Mouse (Mus musculus): ENCODE measurements around the gene Wscd2. TPM values are rescaled to one million over a fixed set of nuclear protein-coding genes. Genes with fewer than 3 reads are reported as not detected.

Gene Wscd2
- polyA plus RNA-seq, 1 experiment from 2014 or later = 2.2 TPM

GRCm38 (mm10) chr5:113634887-113635610 is 144.9 kb downstream of the Wscd2 start:
- Histone ChIP-seq H3K9me3 (replicated peaks; ENCODE audit: control insufficient read depth, low read length) (no peaks in the 10 kb centered on the region), H3K4me3 (ENCODE audit: low read depth, low read length) (no peak overlapping the region), H3K27ac (replicated peaks; ENCODE audit: low read depth, low read length) (no peak overlapping the region), H3K4me2 (ENCODE audit: low read depth, low read length) (no peak overlapping the region), H3K9ac (replicated peaks; ENCODE audit: low read length) (no peak overlapping the region), H3K36me3 (replicated peaks; ENCODE audit: control insufficient read depth, insufficient read depth, low read depth, low read length) (no peaks in the 10 kb centered on the region), H3K4me1 (ENCODE audit: control insufficient read depth, insufficient read depth, low read length) (no peaks in the 10 kb centered on the region), H3K27me3 (ENCODE audit: control insufficient read depth, insufficient read depth, low read length) (no peaks in the 10 kb centered on the region)
- 85% methylated on average over 7 of the region's 7 CpGs for WGBS
- DNase-seq (ENCODE audit: low spot score) = no peak
- no peak for ATAC-seq (replicated peaks; ENCODE audit: insufficient number of reproducible peaks, low FRiP score, low TSS enrichment, low read depth)

- no peaks in the 10 kb centered on the region for H3K36me3 ChIP-seq (replicated peaks; ENCODE audit: control insufficient read depth, insufficient read depth, low read depth, low read length)
- H3K4me2 ChIP-seq (ENCODE audit: low read depth, low read length) = no peak overlapping the region
- H3K27me3 ChIP-seq (ENCODE audit: control insufficient read depth, insufficient read depth, low read length) = no peaks in the 10 kb centered on the region
- no peak overlapping the region for H3K9ac ChIP-seq (replicated peaks; ENCODE audit: low read length)
- WGBS = 86% methylated on average over 15 of the region's 15 CpGs
- no peaks in the 10 kb centered on the region for H3K4me1 ChIP-seq (ENCODE audit: control insufficient read depth, insufficient read depth, low read length)
- H3K27ac ChIP-seq (replicated peaks; ENCODE audit: low read depth, low read length) = no peak overlapping the region
- ATAC-seq (replicated peaks; ENCODE audit: insufficient number of reproducible peaks, low FRiP score, low TSS enrichment, low read depth) (no peak), DNase-seq (ENCODE audit: low spot score) (no peak)
- H3K9me3 ChIP-seq (replicated peaks; ENCODE audit: control insufficient read depth, low read length) = no peaks in the 10 kb centered on the region
- H3K4me3 ChIP-seq (ENCODE audit: low read depth, low read length) = no peak overlapping the region
These were observed 145.9 kb downstream of the Wscd2 start for GRCm38 (mm10) chr5:113635861-113636565.

DNA sequence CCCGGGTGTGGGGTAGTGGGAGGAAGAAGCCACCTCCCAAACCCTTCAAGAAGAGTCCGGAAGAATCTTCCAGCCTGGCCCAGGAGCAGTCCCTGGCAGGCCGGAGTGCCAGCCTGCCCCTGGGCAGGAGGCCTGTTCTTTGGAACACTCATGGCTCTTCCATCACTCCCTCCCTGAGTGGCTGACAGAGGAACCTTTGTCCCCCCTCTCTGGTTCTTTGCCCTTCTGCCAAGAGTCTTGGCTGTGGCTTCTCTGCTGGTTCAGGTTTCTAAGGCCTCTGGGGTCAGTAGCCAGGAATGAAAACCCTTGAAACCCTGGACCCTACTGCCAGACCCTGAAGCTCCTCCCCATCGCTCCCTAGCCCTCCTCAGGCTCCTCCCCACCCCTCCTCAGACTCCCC is 147.5 kb downstream of the Wscd2 start:
- 70% methylated on average over 4 of the region's 4 CpGs for WGBS
- no peak overlapping the region for H3K27ac ChIP-seq (replicated peaks; ENCODE audit: low read depth, low read length)
- no peaks in the 10 kb centered on the region for H3K9me3 ChIP-seq (replicated peaks; ENCODE audit: control insufficient read depth, low read length)
- ATAC-seq (replicated peaks; ENCODE audit: insufficient number of reproducible peaks, low FRiP score, low TSS enrichment, low read depth) (no peak), DNase-seq (ENCODE audit: low spot score) (no peak)
- no peak overlapping the region for H3K9ac ChIP-seq (replicated peaks; ENCODE audit: low read length)
- H3K36me3 ChIP-seq (replicated peaks; ENCODE audit: control insufficient read depth, insufficient read depth, low read depth, low read length) = no peaks in the 10 kb centered on the region
- no peak overlapping the region for H3K4me3 ChIP-seq (ENCODE audit: low read depth, low read length)
- H3K27me3 ChIP-seq (ENCODE audit: control insufficient read depth, insufficient read depth, low read length) = no peaks in the 10 kb centered on the region
- H3K4me1 ChIP-seq (ENCODE audit: control insufficient read depth, insufficient read depth, low read length) = no peaks in the 10 kb centered on the region
- no peak overlapping the region for H3K4me2 ChIP-seq (ENCODE audit: low read depth, low read length)

- no peak for ATAC-seq (replicated peaks; ENCODE audit: insufficient number of reproducible peaks, low FRiP score, low TSS enrichment, low read depth)
- Histone ChIP-seq H3K9ac (replicated peaks; ENCODE audit: low read length) (no peak overlapping the region), H3K27me3 (ENCODE audit: control insufficient read depth, insufficient read depth, low read length) (no peaks in the 10 kb centered on the region), H3K27ac (replicated peaks; ENCODE audit: low read depth, low read length) (no peak overlapping the region), H3K9me3 (replicated peaks; ENCODE audit: control insufficient read depth, low read length) (no peaks in the 10 kb centered on the region), H3K36me3 (replicated peaks; ENCODE audit: control insufficient read depth, insufficient read depth, low read depth, low read length) (no peaks in the 10 kb centered on the region), H3K4me2 (ENCODE audit: low read depth, low read length) (no peak overlapping the region), H3K4me3 (ENCODE audit: low read depth, low read length) (no peak overlapping the region), H3K4me1 (ENCODE audit: control insufficient read depth, insufficient read depth, low read length) (no peaks in the 10 kb centered on the region)
- no peak for DNase-seq (ENCODE audit: low spot score)
- 89% methylated on average over 12 of the region's 12 CpGs for WGBS
These were observed 147.9 kb downstream of the Wscd2 start for GRCm38 (mm10) chr5:113638055-113638454.

- Histone ChIP-seq H3K27ac (replicated peaks; ENCODE audit: low read depth, low read length) (no peak overlapping the region), H3K9me3 (replicated peaks; ENCODE audit: control insufficient read depth, low read length) (no peaks in the 10 kb centered on the region), H3K4me1 (ENCODE audit: control insufficient read depth, insufficient read depth, low read length) (no peaks in the 10 kb centered on the region), H3K36me3 (replicated peaks; ENCODE audit: control insufficient read depth, insufficient read depth, low read depth, low read length) (no peaks in the 10 kb centered on the region), H3K27me3 (ENCODE audit: control insufficient read depth, insufficient read depth, low read length) (no peaks in the 10 kb centered on the region), H3K4me3 (ENCODE audit: low read depth, low read length) (no peak overlapping the region), H3K9ac (replicated peaks; ENCODE audit: low read length) (no peak overlapping the region), H3K4me2 (ENCODE audit: low read depth, low read length) (no peak overlapping the region)
- WGBS = 70% methylated on average over 5 of the region's 5 CpGs
- ATAC-seq (replicated peaks; ENCODE audit: insufficient number of reproducible peaks, low FRiP score, low TSS enrichment, low read depth) (no peak), DNase-seq (ENCODE audit: low spot score) (no peak)
These were observed 149.0 kb downstream of the Wscd2 start for GRCm38 (mm10) chr5:113639126-113639525.

Other genes starting within 250 kb of the Wscd2 start
- gene Sgsm1, start 179.5 kb upstream of the Wscd2 start, polyA plus RNA-seq (2014; fragmentation: Nextera tagmentation; extraction: Ambion mirVana) = 6.8 and 7.4 TPM in 2 replicates
- gene Aym1, start 133.0 kb upstream of the Wscd2 start, polyA plus RNA-seq (2014; fragmentation: Nextera tagmentation; extraction: Ambion mirVana) = not detected in 2 replicates
- gene Cmklr1, start 160.1 kb downstream of the Wscd2 start, polyA plus RNA-seq (2014; fragmentation: Nextera tagmentation; extraction: Ambion mirVana) = 1.6 and 1.7 TPM in 2 replicates
- gene 1700069L16Rik, start 234.4 kb downstream of the Wscd2 start, polyA plus RNA-seq (2014; fragmentation: Nextera tagmentation; extraction: Ambion mirVana) = not detected in 2 replicates
- gene Ficd, start 245.5 kb downstream of the Wscd2 start, polyA plus RNA-seq (2014; fragmentation: Nextera tagmentation; extraction: Ambion mirVana) = 1.6 and 2.0 TPM in 2 replicates